Mouse (Mus musculus) midbrain, embryonic 14.5 days (tissue): ENCODE data around the gene Usp4. TPM values are rescaled to one million over a fixed set of nuclear protein-coding genes. Genes with fewer than 3 reads are reported as not detected.

ENCODE experiments used
- polyA plus RNA-seq: library from polyadenylated mRNA; unstranded; fragments of >200 nt; fragmentation: Nextera tagmentation; extraction: Ambion mirVana; gene quantifications from 2 replicates; pipeline ENCODE4 v1.2.1, GENCODE M21; 2014

The Usp4 gene
- polyA plus RNA-seq, 1 experiment from 2014 or later, result 144 TPM

Other genes with a start within 250 kb of the Usp4 start
- gene Bsn, start 157.5 kb upstream of the Usp4 start, polyA plus RNA-seq, result 14.2 and 14.7 TPM in 2 replicates
- 49.3 and 64.2 TPM in 2 replicates for gene Dag1, start 83.9 kb upstream of the Usp4 start, polyA plus RNA-seq
- gene Nicn1, start 57.4 kb upstream of the Usp4 start, polyA plus RNA-seq, result 138 and 157 TPM in 2 replicates
- 23.2 and 23.5 TPM in 2 replicates for gene Amt, start 51.0 kb upstream of the Usp4 start, polyA plus RNA-seq
- 217 and 224 TPM in 2 replicates for gene Rhoa, start 41.7 kb upstream of the Usp4 start, polyA plus RNA-seq
- 52.3 and 56.3 TPM in 2 replicates for gene Tcta, start 41.7 kb upstream of the Usp4 start, polyA plus RNA-seq
- gene Gpx1, start 8.9 kb upstream of the Usp4 start, polyA plus RNA-seq, result 476 and 480 TPM in 2 replicates
- 1.6 and 2.7 TPM in 2 replicates for gene 1700102P08Rik, start 45.0 kb downstream of the Usp4 start, polyA plus RNA-seq
- 0.98 and 1.4 TPM in 2 replicates for gene Ccdc36, start 80.6 kb downstream of the Usp4 start, polyA plus RNA-seq
- not detected in 2 replicates for gene BC048562, start 88.6 kb downstream of the Usp4 start, polyA plus RNA-seq
- 48.8 and 58.2 TPM in 2 replicates for gene Ccdc71, start 112.7 kb downstream of the Usp4 start, polyA plus RNA-seq
- 59.3 and 61.2 TPM in 2 replicates for gene Klhdc8b, start 113.7 kb downstream of the Usp4 start, polyA plus RNA-seq
- 9.4 and 15.9 TPM in 2 replicates for gene Lamb2, start 131.9 kb downstream of the Usp4 start, polyA plus RNA-seq
- 64.3 and 72.5 TPM in 2 replicates for gene Usp19, start 142.7 kb downstream of the Usp4 start, polyA plus RNA-seq
- gene Qars, start 159.9 kb downstream of the Usp4 start, polyA plus RNA-seq, result 61.8 and 70.8 TPM in 2 replicates
- gene Qrich1, start 169.0 kb downstream of the Usp4 start, polyA plus RNA-seq, result 119 and 146 TPM in 2 replicates
- gene Impdh2, start 212.4 kb downstream of the Usp4 start, polyA plus RNA-seq, result 99.3 and 107 TPM in 2 replicates
- gene Ndufaf3, start 219.6 kb downstream of the Usp4 start, polyA plus RNA-seq, result 76.7 and 86.2 TPM in 2 replicates
- gene Dalrd3, start 222.0 kb downstream of the Usp4 start, polyA plus RNA-seq, result 263 and 271 TPM in 2 replicates
- 273 and 274 TPM in 2 replicates for gene Wdr6, start 230.9 kb downstream of the Usp4 start, polyA plus RNA-seq
- gene P4htm, start 249.8 kb downstream of the Usp4 start, polyA plus RNA-seq, result 27.0 and 30.5 TPM in 2 replicates